ENCODE assay signal across 15 mouse cellular contexts in genomic region chr8:82866251-82866650, GRCm38 (mm10). TPM values are rescaled to one million over a fixed set of nuclear protein-coding genes. Genes with fewer than 3 reads are reported as not detected.
DNase-seq lines count a peak whose midpoint lies in the region; ATAC-seq and TF ChIP-seq lines count a peak whose summit lies in the region.
"Had no signal": no experiment of that assay in that cellular context is flagged by ENCODE, and none has a peak within 500 bp of the region (broad histone marks: within the 10 kb centered on the region; RNA-seq: fewer than 3 reads in every experiment).

No protein-coding gene starts in this region.

- H3K4me2 ChIP-seq in forebrain, embryonic 13.5 days = peak overlapping the region; percentile 32
- no peak overlapping the region for H3K4me2 ChIP-seq in forebrain, embryonic 11.5 days (ENCODE audit: low read depth, low read length, severe bottlenecking)
- peak overlapping the region; percentile 89 for H3K4me2 ChIP-seq in lung, embryonic 14.5 days
- peak overlapping the region; percentile 20 for H3K4me2 ChIP-seq in forebrain, embryonic 16.5 days (ENCODE audit: low read length)
- H3K4me2 ChIP-seq in myocyte (ENCODE audit: low read depth) = peak overlapping the region; percentile 73
- H3K4me2 ChIP-seq: liver, embryonic 15.5 days had no signal

- H3K4me3 ChIP-seq in forebrain, embryonic 13.5 days = no peak overlapping the region
- no peak overlapping the region for H3K4me3 ChIP-seq in forebrain, embryonic 11.5 days (ENCODE audit: low read depth, low read length)
- no peak overlapping the region for H3K4me3 ChIP-seq in lung, embryonic 14.5 days (ENCODE audit: low read depth, low read length)
- no peak overlapping the region for H3K4me3 ChIP-seq in forebrain, embryonic 16.5 days (replicated peaks; ENCODE audit: low read length)
- H3K4me3 ChIP-seq in myocyte = no peak overlapping the region
- H3K4me3 ChIP-seq: heart, adult 2 months; liver, embryonic 15.5 days had no signal

- no peak for DNase-seq in forebrain, embryonic 11.5 days (ENCODE audit: low spot score)
- DNase-seq in lung, embryonic 14.5 days = no peak
- DNase-seq in lung, postnatal 4 days = no peak
- DNase-seq in adrenal gland, postnatal 14 days = no peak
- no peak for DNase-seq in thymus, postnatal 10 days (ENCODE audit: low spot score in 2 of 2)
- DNase-seq: cerebellum, adult 11-12 months; embryo, embryonic 11 days; heart, adult 2 months; heart, postnatal 36 days; kidney, postnatal 10 days; right cerebral cortex, postnatal 4 days had no signal

- peaks cover 19% of the 10 kb centered on the region for H3K4me1 ChIP-seq in forebrain, embryonic 13.5 days
- H3K4me1 ChIP-seq in forebrain, embryonic 11.5 days (replicated peaks; ENCODE audit: control insufficient read depth, insufficient read depth, low read length) = no peaks in the 10 kb centered on the region
- H3K4me1 ChIP-seq in lung, embryonic 14.5 days (ENCODE audit: insufficient read depth) = peaks cover 4% of the 10 kb centered on the region; the same call in 1 of the 2 replicates
- peaks cover 7% of the 10 kb centered on the region for H3K4me1 ChIP-seq in forebrain, embryonic 16.5 days (replicated peaks; ENCODE audit: control insufficient read depth, insufficient read depth, low read length)

- no peak overlapping the region for H3K27ac ChIP-seq in forebrain, embryonic 13.5 days
- H3K27ac ChIP-seq in forebrain, embryonic 11.5 days (ENCODE audit: low read depth, low read length) = no peak overlapping the region
- H3K27ac ChIP-seq in lung, embryonic 14.5 days (ENCODE audit: low read depth) = no peak overlapping the region
- no peak overlapping the region for H3K27ac ChIP-seq in forebrain, embryonic 16.5 days (ENCODE audit: low read length)
- H3K27ac ChIP-seq: heart, adult 2 months; liver, embryonic 15.5 days had no signal

- H3K27me3 ChIP-seq in forebrain, embryonic 13.5 days = no peaks in the 10 kb centered on the region
- H3K27me3 ChIP-seq in forebrain, embryonic 11.5 days (ENCODE audit: control insufficient read depth, insufficient read depth, low read length) = no peaks in the 10 kb centered on the region
- no peaks in the 10 kb centered on the region for H3K27me3 ChIP-seq in lung, embryonic 14.5 days (ENCODE audit: insufficient read depth, low read length)
- H3K27me3 ChIP-seq in forebrain, embryonic 16.5 days (replicated peaks; ENCODE audit: control insufficient read depth, insufficient read depth, low read length) = no peaks in the 10 kb centered on the region
- no peaks in the 10 kb centered on the region for H3K27me3 ChIP-seq in myocyte (ENCODE audit: control insufficient read depth, insufficient read depth, insufficient read length)

- no peaks in the 10 kb centered on the region for H3K36me3 ChIP-seq in forebrain, embryonic 13.5 days (ENCODE audit: poor library complexity, severe bottlenecking)
- no peaks in the 10 kb centered on the region for H3K36me3 ChIP-seq in forebrain, embryonic 11.5 days (ENCODE audit: control insufficient read depth, insufficient read depth, low read length)
- H3K36me3 ChIP-seq in lung, embryonic 14.5 days (ENCODE audit: insufficient read depth) = no peaks in the 10 kb centered on the region
- H3K36me3 ChIP-seq in forebrain, embryonic 16.5 days (ENCODE audit: control insufficient read depth, insufficient read depth) = no peaks in the 10 kb centered on the region
- no peaks in the 10 kb centered on the region for H3K36me3 ChIP-seq in myocyte (ENCODE audit: control insufficient read depth, insufficient read depth)
- H3K36me3 ChIP-seq: liver, embryonic 15.5 days had no signal

- no peak for TF ChIP-seq CTCF in lung, embryonic 14.5 days (IDR thresholded peaks at IDR 0.05; ENCODE audit: low read depth)

- 73% methylated on average over 1 of the region's 1 CpGs for WGBS in forebrain, embryonic 13.5 days
- WGBS in forebrain, embryonic 11.5 days = 78% methylated on average over 1 of the region's 1 CpGs
- 53% methylated on average over 1 of the region's 1 CpGs for WGBS in lung, embryonic 14.5 days
- 60% methylated on average over 1 of the region's 1 CpGs for WGBS in forebrain, embryonic 16.5 days

- no peak overlapping the region for H3K9ac ChIP-seq in forebrain, embryonic 13.5 days
- no peak overlapping the region for H3K9ac ChIP-seq in forebrain, embryonic 11.5 days (ENCODE audit: low read length)
- no peak overlapping the region for H3K9ac ChIP-seq in lung, embryonic 14.5 days
- no peak overlapping the region for H3K9ac ChIP-seq in forebrain, embryonic 16.5 days (replicated peaks; ENCODE audit: low read depth, low read length)
- H3K9ac ChIP-seq: liver, embryonic 15.5 days had no signal

- no peak overlapping the region for H3ac ChIP-seq in myocyte (ENCODE audit: control insufficient read depth, insufficient read length)

- no peaks in the 10 kb centered on the region for H3K9me3 ChIP-seq in forebrain, embryonic 13.5 days (replicated peaks)
- no peaks in the 10 kb centered on the region for H3K9me3 ChIP-seq in forebrain, embryonic 11.5 days (ENCODE audit: control insufficient read depth, low read length)
- no peaks in the 10 kb centered on the region for H3K9me3 ChIP-seq in lung, embryonic 14.5 days (ENCODE audit: low read depth, low read length)
- no peaks in the 10 kb centered on the region for H3K9me3 ChIP-seq in forebrain, embryonic 16.5 days (ENCODE audit: control insufficient read depth, low read length)
- H3K9me3 ChIP-seq: liver, embryonic 15.5 days had no signal

- no peak for ATAC-seq in forebrain, embryonic 13.5 days
- ATAC-seq in forebrain, embryonic 11.5 days (replicated peaks; ENCODE audit: low FRiP score) = no peak
- no peak for ATAC-seq in lung, embryonic 14.5 days (ENCODE audit: insufficient read depth)
- no peak for ATAC-seq in forebrain, embryonic 16.5 days

- peaks cover 43% of the 10 kb centered on the region for H3K79me2 ChIP-seq in myocyte (ENCODE audit: control insufficient read depth, insufficient read depth)

- TF ChIP-seq POLR2A in myocyte (IDR thresholded peaks at IDR 0.05; ENCODE audit: insufficient read length, low read depth) = no peak

TF ChIP-seq in myocyte, 11 proteins besides CTCF, POLR2A, EP300 and RAD21:
- TF ChIP-seq USF1 (IDR thresholded peaks at IDR 0.05; ENCODE audit: low read depth) (no peak), E2F4 (IDR thresholded peaks at IDR 0.05; ENCODE audit: insufficient read depth) (no peak), CEBPB (IDR thresholded peaks at IDR 0.05; ENCODE audit: insufficient read depth, poor library complexity, severe bottlenecking) (no peak), POLR2AphosphoS2 (IDR thresholded peaks at IDR 0.05; ENCODE audit: insufficient read length, low read depth) (no peak), MAX (IDR thresholded peaks at IDR 0.05; ENCODE audit: low read depth) (no peak), SRF (IDR thresholded peaks at IDR 0.05; ENCODE audit: control insufficient read depth, insufficient read length, low read depth) (no peak)

RNA-seq across cellular contexts. Expression of gene Rnf150, which starts 3.1 kb away (rescaled TPM):
- 1.5 and 1.7 TPM in 2 replicates for polyA plus RNA-seq in forebrain, embryonic 13.5 days (2015; fragmentation: Nextera tagmentation; extraction: Ambion mirVana)
- polyA plus RNA-seq in forebrain, embryonic 11.5 days (2014; fragmentation: Nextera tagmentation; extraction: Ambion mirVana) = 0.92 and 1.5 TPM in 2 replicates
- polyA plus RNA-seq in lung, embryonic 14.5 days (2014; fragmentation: Nextera tagmentation; extraction: Ambion mirVana) = 1.2 and 1.4 TPM in 2 replicates
- polyA plus RNA-seq in forebrain, embryonic 16.5 days (2015; fragmentation: Nextera tagmentation; extraction: Ambion mirVana) = 1.6 and 2.0 TPM in 2 replicates
- 2.0 TPM for polyA plus RNA-seq in myocyte (2012; fragmentation: generic; extraction: Trizol)
- 13.8 and 14.2 TPM in 2 replicates for total RNA-seq in adrenal gland, postnatal 14 days (2021)
